Mouse (Mus musculus) E14TG2a.4 (cell line): ENCODE data around the gene Fam166b.

Experiments used
- CTCF ChIP-seq: conservative IDR thresholded peaks from 2 replicates; pipeline ENCODE4 v1.5.1; 2014; ENCODE audit warnings: low read length
- NANOG ChIP-seq: IDR thresholded peaks from 2 replicates; pipeline ENCODE4 v1.6.1; 2014; ENCODE audit warnings: borderline replicate concordance, low read length, mixed read lengths
- POU5F1 ChIP-seq: IDR thresholded peaks from 2 replicates; pipeline ENCODE4 v1.6.1; 2014; ENCODE audit warnings: low read length, borderline replicate concordance

- no peak for TF ChIP-seq CTCF
- no peak for TF ChIP-seq NANOG
- TF ChIP-seq POU5F1 = no peak
These were observed 49.3 kb downstream of the Fam166b start for GRCm38 (mm10) chr4:43379601-43380000.
